Mouse (Mus musculus): ENCODE data around the gene Cdk14. TPM values are rescaled to one million over a fixed set of nuclear protein-coding genes. Genes with fewer than 3 reads are reported as not detected.

Gene Cdk14
- polyA plus RNA-seq, 1 experiment from 2014 or later = 34.3 TPM

DNA sequence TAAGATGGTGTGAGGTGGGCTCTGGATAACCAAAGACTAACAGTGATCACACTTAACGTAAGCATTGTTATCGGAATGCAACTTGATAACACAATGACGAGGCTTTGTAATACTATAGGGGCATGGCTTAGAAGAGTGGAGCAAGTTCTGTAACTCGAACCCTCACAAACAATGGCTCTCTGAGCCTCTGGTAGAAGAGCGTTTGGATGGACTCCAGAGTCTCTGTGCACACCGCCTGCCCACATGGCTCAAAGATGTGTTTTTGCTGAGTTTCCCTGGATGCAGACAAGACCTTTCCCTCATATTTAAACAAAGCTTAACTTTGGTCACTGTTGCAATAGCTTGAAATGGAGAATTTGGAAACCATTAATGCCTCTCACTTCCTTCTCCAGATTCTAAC is 145.8 kb downstream of the Cdk14 start:
- H3K27ac ChIP-seq = no peak overlapping the region
- H3K4me1 ChIP-seq (replicated peaks) = peaks cover 6% of the 10 kb centered on the region
- H3K9ac ChIP-seq (replicated peaks) = no peak overlapping the region
- 77% methylated on average over 6 of the region's 6 CpGs for WGBS
- H3K27me3 ChIP-seq = no peaks in the 10 kb centered on the region
- no peak overlapping the region for H3K4me2 ChIP-seq (replicated peaks)
- no peaks in the 10 kb centered on the region for H3K36me3 ChIP-seq
- no peaks in the 10 kb centered on the region for H3K9me3 ChIP-seq
- ATAC-seq = no peak
- H3K4me3 ChIP-seq (replicated peaks) = no peak overlapping the region

DNA sequence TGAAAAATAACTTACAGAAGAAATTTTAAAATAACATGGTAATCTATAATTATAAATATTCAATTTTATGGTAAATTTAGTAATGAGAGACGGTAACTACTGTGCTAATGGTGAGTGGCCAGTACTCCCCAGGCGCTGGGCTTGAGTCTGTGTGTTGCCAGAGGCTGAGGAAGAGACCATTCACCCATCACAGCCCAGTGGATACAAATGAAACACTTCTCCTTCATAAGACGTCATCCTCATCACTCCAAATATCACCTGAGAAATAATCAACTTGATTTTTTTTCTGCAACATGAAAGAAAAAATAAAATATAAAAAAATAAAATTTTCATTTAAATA is 153.4 kb downstream of the Cdk14 start:
- no peak overlapping the region for H3K27ac ChIP-seq
- ATAC-seq = peak; percentile 66; the same call in 1 of the 2 replicates
- no peak overlapping the region for H3K9ac ChIP-seq (replicated peaks)
- no peaks in the 10 kb centered on the region for H3K9me3 ChIP-seq
- 76% methylated on average over 3 of the region's 3 CpGs for WGBS
- H3K4me2 ChIP-seq (replicated peaks) = no peak overlapping the region
- peaks cover 25% of the 10 kb centered on the region for H3K4me1 ChIP-seq (replicated peaks)
- no peaks in the 10 kb centered on the region for H3K36me3 ChIP-seq
- H3K4me3 ChIP-seq (replicated peaks) = no peak overlapping the region
- H3K27me3 ChIP-seq = no peaks in the 10 kb centered on the region

DNA sequence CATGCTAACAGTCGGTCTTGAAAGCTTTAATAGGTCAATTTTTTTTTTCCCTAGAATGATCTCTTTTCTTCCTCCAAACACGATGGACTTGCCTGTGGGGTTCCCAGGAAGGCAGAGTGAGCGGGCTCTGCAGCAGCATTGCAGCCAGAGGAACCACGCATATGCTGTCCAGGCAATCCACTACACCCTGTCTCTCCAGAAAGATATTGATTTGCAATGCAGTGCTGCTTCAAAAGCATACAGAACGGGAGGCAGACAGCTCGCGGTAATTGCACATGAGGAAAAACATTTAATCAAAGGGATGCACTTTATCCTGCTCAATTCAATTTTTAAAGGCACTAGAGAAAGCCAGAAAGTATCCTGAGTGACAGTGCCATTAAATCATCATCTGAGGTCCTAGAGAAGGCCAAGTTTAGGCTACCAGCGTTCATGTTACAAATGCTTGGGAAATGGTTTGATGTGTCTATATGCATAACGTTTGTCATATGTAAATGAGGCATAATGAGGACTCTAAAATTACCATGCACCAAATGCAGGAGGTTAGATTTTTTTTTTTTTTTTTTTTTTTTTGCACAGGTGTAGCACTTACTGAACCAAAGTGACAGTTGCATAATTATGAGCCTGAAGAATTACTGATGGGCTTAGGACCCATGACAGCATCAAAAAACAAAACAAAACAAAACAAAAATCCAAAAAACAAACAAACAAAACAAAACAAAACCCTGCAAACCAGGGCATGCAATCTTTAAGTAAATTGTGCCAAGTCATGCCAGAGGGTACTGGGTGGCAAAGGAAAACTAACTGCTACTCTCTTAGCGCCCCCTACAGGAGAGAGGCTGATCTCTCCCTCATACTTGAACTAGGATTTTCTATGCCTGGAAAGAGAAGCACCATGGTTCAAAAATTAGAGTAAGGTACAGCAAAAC is 154.0 kb downstream of the Cdk14 start:
- Histone ChIP-seq H3K4me2 (replicated peaks) (peak overlapping the region; percentile 53), H3K4me1 (replicated peaks) (peaks cover 31% of the 10 kb centered on the region), H3K4me3 (replicated peaks) (peak overlapping the region; percentile 35), H3K9me3 (no peaks in the 10 kb centered on the region), H3K9ac (replicated peaks) (peak overlapping the region; percentile 54), H3K36me3 (no peaks in the 10 kb centered on the region), H3K27ac (peak overlapping the region; percentile 85), H3K27me3 (no peaks in the 10 kb centered on the region)
- peak; percentile 79 for ATAC-seq
- 20% methylated on average over 10 of the region's 10 CpGs for WGBS

DNA sequence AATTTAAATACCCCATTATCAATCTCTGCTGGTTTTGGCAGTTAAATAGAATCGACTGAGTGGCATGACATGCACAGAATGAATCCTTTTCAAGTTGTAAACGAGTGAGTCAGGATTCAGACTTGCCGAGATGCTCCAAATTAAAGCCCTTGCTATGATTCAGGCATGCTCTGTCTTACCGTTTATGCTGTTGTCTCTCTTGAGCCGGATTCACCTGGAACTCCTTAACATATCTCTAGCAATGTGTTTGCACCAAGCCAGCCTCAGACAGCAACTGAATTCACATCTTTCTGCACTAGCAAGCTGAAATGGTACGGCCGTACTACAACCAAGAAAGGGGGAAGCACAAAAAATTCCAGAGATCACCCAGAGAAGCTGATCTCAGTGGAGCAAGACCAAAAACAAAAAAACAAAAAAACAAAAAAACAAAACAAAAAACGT is 154.7 kb downstream of the Cdk14 start:
- H3K4me2 ChIP-seq (replicated peaks) = peak overlapping the region; percentile 53
- H3K27ac ChIP-seq = peak overlapping the region; percentile 85
- H3K27me3 ChIP-seq = no peaks in the 10 kb centered on the region
- H3K36me3 ChIP-seq = no peaks in the 10 kb centered on the region
- peak; percentile 32; the same call in 1 of the 2 replicates for ATAC-seq
- peak overlapping the region; percentile 54 for H3K9ac ChIP-seq (replicated peaks)
- no peaks in the 10 kb centered on the region for H3K9me3 ChIP-seq
- H3K4me3 ChIP-seq (replicated peaks) = peak overlapping the region; percentile 35
- H3K4me1 ChIP-seq (replicated peaks) = peaks cover 36% of the 10 kb centered on the region
- WGBS = 13% methylated on average over 8 of the region's 8 CpGs

DNA sequence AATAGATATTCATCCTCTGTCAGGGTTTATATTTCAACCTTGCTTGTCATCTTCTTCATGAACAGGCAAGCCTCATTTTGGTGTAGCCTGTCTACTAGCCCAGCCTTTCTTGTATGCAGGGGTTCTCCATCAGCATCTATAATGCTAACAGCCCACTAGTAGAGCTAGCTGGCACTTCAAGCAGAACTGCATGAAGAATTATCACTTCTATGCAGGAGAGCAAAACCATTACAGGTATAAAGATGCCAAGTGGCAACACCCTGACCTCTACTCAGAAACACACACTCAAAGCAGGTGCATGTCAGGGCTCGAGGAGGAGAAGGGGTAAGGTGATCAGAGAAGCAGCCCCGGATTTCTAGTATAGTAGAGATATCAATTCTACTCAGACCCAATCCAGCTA is 155.4 kb downstream of the Cdk14 start:
- peak overlapping the region; percentile 85 for H3K27ac ChIP-seq
- H3K36me3 ChIP-seq = no peaks in the 10 kb centered on the region
- H3K4me3 ChIP-seq (replicated peaks) = peak overlapping the region; percentile 35
- peak overlapping the region; percentile 54 for H3K9ac ChIP-seq (replicated peaks)
- H3K9me3 ChIP-seq = no peaks in the 10 kb centered on the region
- H3K27me3 ChIP-seq = no peaks in the 10 kb centered on the region
- H3K4me2 ChIP-seq (replicated peaks) = peak overlapping the region; percentile 53
- 87% methylated on average over 2 of the region's 2 CpGs for WGBS
- no peak for ATAC-seq
- peaks cover 40% of the 10 kb centered on the region for H3K4me1 ChIP-seq (replicated peaks)

DNA sequence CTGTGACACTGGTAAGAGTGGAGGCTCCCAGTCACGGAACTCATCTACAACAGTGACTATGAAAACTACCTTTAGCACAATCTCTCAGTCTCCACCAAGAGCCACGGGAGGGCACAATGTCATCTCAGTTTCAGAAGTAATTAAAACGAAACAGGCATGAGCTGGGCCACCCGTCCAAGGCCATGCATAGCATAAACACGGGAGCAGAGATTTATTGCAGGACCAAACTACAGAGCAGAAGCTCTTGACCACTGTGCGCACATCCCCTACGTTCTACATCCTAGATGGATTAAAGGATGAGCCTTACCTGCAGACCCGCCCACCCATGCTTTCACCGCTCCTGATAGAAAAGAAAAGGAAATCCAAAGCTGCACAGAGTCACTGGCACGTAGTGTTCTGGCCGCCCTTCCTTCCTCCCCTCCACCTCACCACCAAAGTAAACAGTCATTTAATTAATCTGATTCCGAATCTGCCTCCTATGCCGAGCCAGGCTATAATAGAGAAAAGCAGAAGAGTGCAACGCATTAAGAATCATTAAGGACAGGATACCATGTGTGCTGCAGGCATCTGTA is 158.3 kb downstream of the Cdk14 start:
- 0 out of 2 replicates have a peak overlapping the region, but pooled peaks have one; percentile 39 for H3K27ac ChIP-seq
- H3K9ac ChIP-seq (replicated peaks) = no peak overlapping the region
- whole genome bisulfite sequencing = 77% methylated on average over 14 of the region's 14 CpGs
- no peak overlapping the region for H3K4me3 ChIP-seq (replicated peaks)
- no peaks in the 10 kb centered on the region for H3K9me3 ChIP-seq
- peaks cover 40% of the 10 kb centered on the region for H3K4me1 ChIP-seq (replicated peaks)
- no peaks in the 10 kb centered on the region for H3K36me3 ChIP-seq
- no peaks in the 10 kb centered on the region for H3K27me3 ChIP-seq
- peak overlapping the region; percentile 5; the same call in 1 of the 2 replicates for H3K4me2 ChIP-seq (replicated peaks)
- no peak for ATAC-seq

DNA sequence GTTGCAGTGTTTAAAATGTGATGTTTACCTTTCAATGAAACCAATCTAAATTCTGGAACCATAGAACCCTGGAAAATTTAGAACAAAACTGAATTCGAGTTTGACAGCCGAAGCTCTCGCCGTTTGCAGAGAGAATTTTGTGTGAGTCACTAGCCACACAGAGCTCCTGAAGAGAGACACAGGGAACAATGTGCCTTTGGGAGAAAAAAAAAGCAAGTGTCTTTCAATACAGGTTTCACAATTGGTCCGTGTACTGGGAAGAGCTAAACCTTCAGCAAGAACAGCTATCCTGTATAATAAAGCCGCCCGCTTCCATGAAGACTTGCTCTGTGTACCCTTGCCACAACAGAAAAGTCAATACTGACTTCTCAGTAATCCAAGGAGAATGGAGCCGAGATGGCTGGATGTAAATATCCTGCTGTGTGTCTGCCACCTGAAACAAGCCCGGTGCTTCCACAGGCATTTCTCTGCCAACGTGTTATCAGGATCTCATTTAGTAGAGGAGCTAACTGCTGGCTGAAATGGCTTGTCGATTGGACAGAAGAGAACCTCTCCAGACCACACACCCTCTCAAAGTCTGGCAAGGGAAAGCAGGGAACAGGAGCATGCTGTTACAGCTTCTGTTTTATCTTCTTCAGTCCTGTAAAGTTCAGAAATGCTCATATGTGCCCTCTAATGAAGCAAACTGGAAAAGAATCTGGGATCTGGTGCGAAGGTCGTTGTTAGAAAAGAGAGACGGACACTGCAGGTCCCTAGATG is 159.0 kb downstream of the Cdk14 start:
- Histone ChIP-seq H3K4me3 (replicated peaks) (no peak overlapping the region), H3K27ac (peak overlapping the region; percentile 39; the same call in 1 of the 2 replicates), H3K4me2 (replicated peaks) (peak overlapping the region; percentile 5; the same call in 1 of the 2 replicates), H3K4me1 (replicated peaks) (peaks cover 36% of the 10 kb centered on the region), H3K27me3 (no peaks in the 10 kb centered on the region), H3K9me3 (no peaks in the 10 kb centered on the region), H3K36me3 (no peaks in the 10 kb centered on the region), H3K9ac (replicated peaks) (no peak overlapping the region)
- ATAC-seq = no peak
- WGBS = 57% methylated on average over 14 of the region's 14 CpGs

DNA sequence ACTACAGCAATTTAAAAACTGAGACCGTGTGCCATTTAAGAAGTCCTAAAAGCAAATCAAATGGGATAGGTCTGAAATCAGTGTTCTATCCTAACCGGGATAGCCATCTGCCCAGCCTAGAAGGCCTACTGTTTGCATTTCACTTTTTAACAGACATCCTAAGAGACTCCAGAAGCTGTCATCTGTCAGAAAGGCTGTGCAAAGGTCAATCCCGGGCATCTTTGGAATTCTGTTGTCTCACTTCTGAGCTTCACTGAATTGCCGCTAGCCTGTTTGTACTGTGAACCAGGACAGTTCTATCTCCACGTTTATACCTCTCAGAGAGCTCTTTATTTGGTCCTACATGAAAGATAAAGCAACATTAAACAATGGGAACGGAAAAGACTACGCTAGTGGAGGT is 159.8 kb downstream of the Cdk14 start:
- no peaks in the 10 kb centered on the region for H3K36me3 ChIP-seq
- H3K27me3 ChIP-seq = no peaks in the 10 kb centered on the region
- ATAC-seq = no peak
- no peak overlapping the region for H3K4me3 ChIP-seq (replicated peaks)
- no peak overlapping the region for H3K9ac ChIP-seq (replicated peaks)
- no peak overlapping the region for H3K4me2 ChIP-seq (replicated peaks)
- peaks cover 29% of the 10 kb centered on the region for H3K4me1 ChIP-seq (replicated peaks)
- WGBS = 54% methylated on average over 7 of the region's 7 CpGs
- H3K27ac ChIP-seq = no peak overlapping the region
- H3K9me3 ChIP-seq = no peaks in the 10 kb centered on the region

DNA sequence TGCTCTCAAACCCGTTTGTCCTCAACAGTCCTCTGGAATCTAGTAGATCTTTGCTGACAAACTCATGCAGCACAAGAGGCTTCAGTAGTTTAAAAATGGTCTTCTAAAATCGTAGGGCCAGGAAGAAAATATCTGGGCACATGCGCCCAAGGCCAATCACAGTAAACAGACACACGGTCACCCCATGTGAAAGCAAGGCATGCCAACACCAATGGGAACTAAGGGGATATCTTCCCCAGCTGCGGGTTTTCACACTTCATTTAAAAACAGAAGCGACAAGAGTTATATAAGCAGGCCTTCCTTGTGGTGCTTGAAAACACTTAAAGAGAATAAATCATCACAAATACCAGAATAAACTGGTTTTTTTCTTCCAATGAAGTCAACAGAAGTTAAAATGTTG is 165.7 kb downstream of the Cdk14 start:
- no peak overlapping the region for H3K4me2 ChIP-seq (replicated peaks)
- no peak overlapping the region for H3K4me3 ChIP-seq (replicated peaks)
- H3K27ac ChIP-seq = no peak overlapping the region
- no peaks in the 10 kb centered on the region for H3K4me1 ChIP-seq (replicated peaks)
- no peak for ATAC-seq
- no peaks in the 10 kb centered on the region for H3K9me3 ChIP-seq
- WGBS = 87% methylated on average over 6 of the region's 6 CpGs
- H3K9ac ChIP-seq (replicated peaks) = no peak overlapping the region
- H3K27me3 ChIP-seq = no peaks in the 10 kb centered on the region
- H3K36me3 ChIP-seq = no peaks in the 10 kb centered on the region

DNA sequence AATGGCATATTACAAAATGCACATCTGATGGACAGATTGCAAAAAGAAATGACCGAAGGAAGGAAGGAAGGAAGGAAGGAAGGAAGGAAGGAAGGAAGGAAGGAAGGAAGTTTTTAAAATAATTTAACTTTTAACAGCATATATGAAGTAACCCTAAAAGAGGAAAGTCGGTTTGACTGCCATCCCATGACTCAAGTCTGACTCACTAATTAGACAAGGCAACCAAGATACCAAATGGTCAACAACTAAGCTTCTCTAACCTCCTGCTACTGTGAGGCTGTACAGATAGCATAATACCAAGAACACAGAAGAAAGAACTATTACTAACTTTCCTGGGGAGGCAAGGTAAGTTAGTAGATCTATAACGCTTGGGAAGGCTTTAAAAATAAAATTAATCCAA is 166.9 kb downstream of the Cdk14 start:
- peaks cover 3% of the 10 kb centered on the region; the same call in 1 of the 2 replicates for H3K36me3 ChIP-seq
- no peak overlapping the region for H3K4me3 ChIP-seq (replicated peaks)
- no peaks in the 10 kb centered on the region for H3K4me1 ChIP-seq (replicated peaks)
- H3K27ac ChIP-seq = no peak overlapping the region
- no peaks in the 10 kb centered on the region for H3K9me3 ChIP-seq
- H3K9ac ChIP-seq (replicated peaks) = no peak overlapping the region
- H3K27me3 ChIP-seq = no peaks in the 10 kb centered on the region
- no peak for ATAC-seq
- H3K4me2 ChIP-seq (replicated peaks) = no peak overlapping the region
- WGBS = 95% methylated on average over 3 of the region's 3 CpGs

DNA sequence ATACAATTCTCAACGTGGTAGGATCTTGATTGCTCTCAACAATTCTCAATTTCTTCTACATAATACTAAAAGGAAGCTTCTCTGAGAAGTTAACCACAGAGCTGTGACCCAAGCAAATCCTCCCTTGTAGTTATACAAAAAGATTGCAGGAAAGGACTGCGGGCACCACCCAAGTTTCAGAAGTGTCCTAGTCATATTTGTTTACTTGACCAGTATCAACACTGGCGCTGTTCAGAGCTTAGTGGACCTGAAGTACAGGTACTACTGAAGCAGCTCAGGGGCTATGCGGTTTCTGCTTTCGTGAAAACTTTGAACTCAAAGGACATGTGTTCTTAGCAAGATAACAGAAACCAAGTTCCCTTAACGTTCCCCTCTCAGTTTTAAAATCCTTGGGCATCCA is 172.4 kb downstream of the Cdk14 start:
- 92% methylated on average over 6 of the region's 6 CpGs for WGBS

More for the DNA sequence above, 172.4 kb downstream of the Cdk14 start:
- Histone ChIP-seq H3K36me3 (peaks cover 8% of the 10 kb centered on the region; the same call in 1 of the 2 replicates), H3K4me1 (replicated peaks) (0 out of 2 replicates have a peak, but pooled peaks cover 5% of the 10 kb centered on the region), H3K27ac (no peak overlapping the region), H3K4me2 (replicated peaks) (no peak overlapping the region), H3K9me3 (no peaks in the 10 kb centered on the region), H3K27me3 (no peaks in the 10 kb centered on the region), H3K9ac (replicated peaks) (no peak overlapping the region), H3K4me3 (replicated peaks) (no peak overlapping the region)
- ATAC-seq = no peak
